Mouse (Mus musculus) cerebellum, adult 2 months (tissue): ENCODE measurements around the gene Erbb3. TPM values are rescaled to one million over a fixed set of nuclear protein-coding genes. Genes with fewer than 3 reads are reported as not detected.
"Not testable (repeated sequence)": the region's sequence is repeated elsewhere in the genome, so short reads cannot be mapped to it uniquely, and the experiment has no call there.

ENCODE experiments used
- DNase-seq, 2 experiments: peaks; one replicate each; pipeline ENCODE4 v3.0.0; 2021
- H3K27ac ChIP-seq: fragments of 200-500 bp; 2 replicates; pipeline ENCODE4 v1.5.1; 2012; ENCODE audit warnings: low read length, control low read depth, inconsistent platforms; ENCODE audit not compliant: insufficient read depth
- H3K27me3 ChIP-seq: fragments of 200-500 bp; 2 replicates; pipeline ENCODE4 v1.6.1; 2012; ENCODE audit warnings: inconsistent platforms, mild to moderate bottlenecking, low read length, moderate library complexity; ENCODE audit not compliant: control insufficient read depth, insufficient read depth
- H3K4me1 ChIP-seq: fragments of 200-500 bp; 2 replicates; pipeline ENCODE4 v1.6.1; 2011; ENCODE audit warnings: low read length; ENCODE audit not compliant: control insufficient read depth, insufficient read depth
- H3K4me3 ChIP-seq: fragments of 200-500 bp; replicated peaks from 2 replicates; pipeline ENCODE3; 2011; ENCODE audit warnings: mild to moderate bottlenecking, low read depth, low read length, control low read depth; ENCODE audit not compliant: insufficient read depth
- CTCF ChIP-seq: fragments of 200-500 bp; IDR thresholded peaks from 2 replicates; pipeline ENCODE4 v1.5.1; 2011; ENCODE audit warnings: low read depth, mild to moderate bottlenecking, control low read depth, low read length, moderate library complexity, borderline replicate concordance; ENCODE audit not compliant: insufficient read depth
- POLR2A ChIP-seq: fragments of 200-500 bp; IDR thresholded peaks from 2 replicates; pipeline ENCODE4 v1.6.1; 2011; ENCODE audit warnings: low read length, control low read depth, borderline replicate concordance; ENCODE audit not compliant: insufficient read depth
- WGBS: fragments of 180-500 bp; shearing (Covaris S2); methylation state at CpG from one replicate; pipeline ENCODE4 v1.1.7; 2018; 5-methylcytosine and 5-hydroxymethylcytosine counted together
- polyA plus RNA-seq: library from polyadenylated mRNA; depleted of rRNA; stranded (reverse); fragments of >200 nt; gene quantifications from 2 replicates; pipeline ENCODE4 v1.2.3, GENCODE M21; 2012; rRNA removed

Erbb3 gene
- polyA plus RNA-seq, result 9.4 and 11.1 TPM in 2 replicates

DNA sequence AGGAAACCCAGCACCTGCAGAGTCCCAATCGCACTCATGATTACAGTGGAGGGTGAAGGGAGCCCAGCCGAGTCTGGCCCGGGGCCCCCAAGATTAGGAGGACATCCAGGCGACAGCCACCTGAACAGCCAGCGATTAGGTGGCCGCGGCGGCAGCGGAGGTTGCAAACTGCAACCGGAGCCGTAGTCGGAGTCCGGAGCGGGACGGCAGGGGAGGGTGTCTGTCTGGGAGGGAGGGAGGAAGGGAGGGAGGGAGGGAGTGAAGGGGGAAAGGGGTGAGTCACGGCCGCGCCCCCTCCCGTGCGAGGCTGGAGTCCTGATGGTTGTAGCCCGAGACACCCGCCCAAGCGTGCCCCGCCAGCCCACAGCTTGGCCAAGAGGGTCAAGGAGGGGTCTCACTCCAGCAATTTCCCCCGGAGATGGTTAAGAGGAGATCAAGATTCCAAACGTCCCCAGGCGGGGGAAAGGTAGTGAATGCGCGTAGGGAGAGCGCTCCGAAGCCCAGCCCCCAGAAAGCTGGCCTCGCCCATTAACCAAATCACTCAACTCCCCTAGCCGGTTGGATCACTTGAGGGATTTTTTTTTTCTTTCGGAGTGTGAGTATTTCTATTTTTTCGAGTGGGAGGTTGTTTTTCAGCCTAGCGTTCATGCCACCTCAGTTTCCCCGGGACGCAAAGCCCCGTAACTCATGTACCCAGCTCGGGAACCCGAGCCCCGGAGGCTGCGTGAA lies at the start of gene Erbb3:
Gene Erbb3 (minus strand): TSS at position 189 of the 729 bp plus-strand sequence.
- WGBS, result 0% methylated on average over 42 of the region's 43 CpGs
- TF ChIP-seq POLR2A (no peak), CTCF (no peak)
- H3K27ac ChIP-seq, result no peak within 1 kb of the TSS
- DNase-seq, result peak; percentile 40 to 53
- H3K4me1 ChIP-seq, result no peaks in the 10 kb centered on the region; the same call in 1 of the 2 replicates
- H3K27me3 ChIP-seq, result 0 out of 2 replicates have a peak, but pooled peaks cover 1% of the 10 kb centered on the region
- H3K4me3 ChIP-seq, result peak within 1 kb of the TSS; percentile 56

DNA sequence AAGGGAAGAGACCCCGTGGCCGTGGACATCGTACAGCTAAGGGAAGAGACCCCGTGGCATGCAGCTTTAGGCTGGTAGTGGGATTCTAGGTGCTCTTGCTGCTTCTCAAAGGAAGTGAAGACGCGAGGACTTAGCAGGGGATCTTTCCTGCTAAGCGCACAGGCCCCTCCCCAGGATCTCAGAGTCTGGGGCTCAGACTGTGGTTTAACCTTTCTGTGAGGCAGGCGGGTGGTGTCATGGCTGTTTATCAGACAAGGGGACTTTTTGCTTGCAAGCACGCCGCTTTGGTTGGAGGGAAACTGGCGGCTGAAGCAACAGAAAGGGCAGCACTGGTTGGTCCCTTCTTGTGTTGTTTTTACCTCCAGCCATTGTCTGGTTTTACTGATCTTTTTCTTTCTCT lies 47.6 kb upstream of the Erbb3 start:
- Histone ChIP-seq H3K4me1 (no peaks in the 10 kb centered on the region), H3K27me3 (no peaks in the 10 kb centered on the region), H3K27ac (no peak overlapping the region), H3K4me3 (no peak overlapping the region)
- no peak for DNase-seq
- TF ChIP-seq CTCF, result no peak
- WGBS, result 24% methylated on average over 11 of the region's 11 CpGs

DNA sequence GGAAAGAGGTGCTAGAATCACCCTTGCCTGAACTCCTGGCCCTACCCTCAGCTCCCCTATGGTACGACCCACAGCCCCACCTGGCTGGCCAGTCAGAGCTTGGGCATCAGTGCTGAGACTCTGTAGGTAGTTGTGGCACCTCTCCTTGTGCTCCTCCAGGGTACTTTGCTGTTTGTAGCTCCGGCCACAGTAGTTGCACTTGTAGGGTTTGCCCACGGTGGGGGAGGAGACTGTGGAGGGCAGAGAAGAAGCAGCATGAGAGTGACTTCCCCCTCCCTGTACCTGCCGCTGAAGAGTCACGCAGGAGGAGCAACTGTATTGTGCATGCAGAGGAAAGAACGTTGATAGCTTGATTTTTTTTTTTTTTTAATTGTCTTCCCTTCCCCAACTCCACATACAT lies 47.1 kb upstream of the Erbb3 start:
- Histone ChIP-seq H3K27me3 (no peaks in the 10 kb centered on the region), H3K4me3 (no peak overlapping the region), H3K27ac (no peak overlapping the region), H3K4me1 (no peaks in the 10 kb centered on the region)
- 46% methylated on average over 6 of the region's 6 CpGs for WGBS
- DNase-seq, result no peak
- no peak for TF ChIP-seq POLR2A
- TF ChIP-seq CTCF, result no peak

DNA sequence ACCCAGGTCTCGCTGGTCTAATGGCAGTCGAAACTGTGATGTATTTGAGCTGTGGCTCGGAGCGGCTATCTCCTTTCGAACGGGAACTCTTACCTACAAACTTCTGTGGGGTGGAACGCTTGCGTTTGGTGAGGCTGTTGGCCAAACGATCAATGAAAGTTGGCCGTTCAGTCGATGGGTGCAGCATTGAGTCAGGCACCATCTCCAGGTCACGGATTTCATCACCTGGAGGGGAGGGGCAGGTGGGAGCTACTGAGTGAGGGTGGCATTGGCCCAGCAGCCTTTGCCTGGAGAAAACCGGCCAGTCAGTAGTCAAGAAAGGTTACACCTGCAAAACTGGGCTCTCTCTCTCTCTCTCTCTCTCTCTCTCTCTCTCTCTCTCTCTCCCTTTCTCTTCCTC lies 46.2 kb upstream of the Erbb3 start:
- DNase-seq, result no peak
- H3K4me3 ChIP-seq, result no peak overlapping the region
- H3K27me3 ChIP-seq, result no peaks in the 10 kb centered on the region
- no peaks in the 10 kb centered on the region for H3K4me1 ChIP-seq
- 95% methylated on average over 13 of the region's 13 CpGs for WGBS
- H3K27ac ChIP-seq, result no peak overlapping the region
- TF ChIP-seq POLR2A, result no peak
- no peak for TF ChIP-seq CTCF

DNA sequence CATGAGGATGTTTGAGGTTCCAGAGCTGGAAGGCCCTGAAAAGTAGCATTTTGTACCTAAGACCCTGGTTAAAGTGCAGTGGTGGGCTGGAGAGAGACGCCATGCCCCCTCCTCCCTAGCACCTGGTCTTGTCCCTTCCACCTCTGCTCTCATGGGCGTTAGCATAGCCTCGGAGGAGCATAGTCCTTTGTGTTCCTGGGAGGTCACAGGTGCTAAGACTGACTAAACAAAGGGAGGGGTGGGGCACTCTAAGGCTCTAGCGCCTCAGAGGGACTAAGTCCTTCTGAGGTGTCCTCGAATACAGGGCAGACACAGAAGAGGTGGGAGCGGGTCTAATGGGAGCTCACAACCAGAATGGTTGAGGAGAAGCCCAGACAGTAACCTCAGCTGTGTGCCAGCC lies 42.1 kb upstream of the Erbb3 start:
- WGBS, result 37% methylated on average over 6 of the region's 6 CpGs
- H3K4me1 ChIP-seq, result no peaks in the 10 kb centered on the region
- no peak for DNase-seq
- no peak overlapping the region for H3K4me3 ChIP-seq
- H3K27me3 ChIP-seq, result no peaks in the 10 kb centered on the region
- H3K27ac ChIP-seq, result no peak overlapping the region
- TF ChIP-seq POLR2A, result no peak
- no peak for TF ChIP-seq CTCF

DNA sequence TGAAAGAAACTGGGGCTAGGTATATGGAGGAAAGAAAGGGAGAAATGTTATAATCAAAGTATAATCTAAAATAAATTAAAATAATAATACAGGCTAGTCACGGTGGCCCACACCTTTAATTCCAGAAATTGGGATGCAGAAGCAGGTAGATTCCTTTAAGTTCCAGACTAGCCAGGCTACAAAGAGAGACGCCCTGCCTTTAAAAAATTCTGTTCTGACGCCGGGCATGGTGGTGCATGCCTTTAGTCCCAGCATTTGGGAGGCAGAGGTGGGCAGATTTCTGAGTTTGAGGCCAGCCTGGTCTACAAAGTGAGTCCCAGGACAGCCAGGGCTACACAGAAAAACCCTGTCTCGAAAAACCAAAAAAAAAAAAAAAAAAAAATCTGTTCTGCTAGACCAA lies 40.9 kb upstream of the Erbb3 start:
- 81% methylated on average over 5 of the region's 5 CpGs for WGBS
- not testable (repeated sequence) for H3K4me1 ChIP-seq, DNase-seq, H3K27me3 ChIP-seq, H3K27ac ChIP-seq, H3K4me3 ChIP-seq

DNA sequence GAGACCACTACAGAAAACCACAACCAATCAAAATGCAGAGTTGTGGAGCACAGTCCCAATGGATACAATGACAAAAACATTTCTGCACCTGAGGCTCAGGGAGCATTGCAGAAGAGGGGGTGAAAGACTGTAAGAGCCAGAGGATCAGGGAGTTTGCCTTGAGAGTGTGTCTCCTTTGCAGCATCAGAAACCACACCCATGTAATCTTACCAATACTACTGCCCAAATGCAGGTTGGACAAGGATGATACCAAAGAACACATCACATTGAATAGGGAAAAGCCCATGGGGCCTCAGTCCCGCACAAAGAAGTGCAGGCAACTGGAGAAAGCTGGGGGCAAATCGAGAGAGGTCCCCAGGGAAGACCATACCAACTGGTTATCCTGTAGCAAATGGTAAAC lies 40.3 kb upstream of the Erbb3 start:
- WGBS, result 66% methylated on average over 2 of the region's 2 CpGs
- Histone ChIP-seq H3K4me3 (no peak overlapping the region), H3K27ac (no peak overlapping the region), H3K4me1 (peaks cover 5% of the 10 kb centered on the region), H3K27me3 (no peaks in the 10 kb centered on the region)
- no peak for DNase-seq
- TF ChIP-seq CTCF (no peak), POLR2A (no peak)

DNA sequence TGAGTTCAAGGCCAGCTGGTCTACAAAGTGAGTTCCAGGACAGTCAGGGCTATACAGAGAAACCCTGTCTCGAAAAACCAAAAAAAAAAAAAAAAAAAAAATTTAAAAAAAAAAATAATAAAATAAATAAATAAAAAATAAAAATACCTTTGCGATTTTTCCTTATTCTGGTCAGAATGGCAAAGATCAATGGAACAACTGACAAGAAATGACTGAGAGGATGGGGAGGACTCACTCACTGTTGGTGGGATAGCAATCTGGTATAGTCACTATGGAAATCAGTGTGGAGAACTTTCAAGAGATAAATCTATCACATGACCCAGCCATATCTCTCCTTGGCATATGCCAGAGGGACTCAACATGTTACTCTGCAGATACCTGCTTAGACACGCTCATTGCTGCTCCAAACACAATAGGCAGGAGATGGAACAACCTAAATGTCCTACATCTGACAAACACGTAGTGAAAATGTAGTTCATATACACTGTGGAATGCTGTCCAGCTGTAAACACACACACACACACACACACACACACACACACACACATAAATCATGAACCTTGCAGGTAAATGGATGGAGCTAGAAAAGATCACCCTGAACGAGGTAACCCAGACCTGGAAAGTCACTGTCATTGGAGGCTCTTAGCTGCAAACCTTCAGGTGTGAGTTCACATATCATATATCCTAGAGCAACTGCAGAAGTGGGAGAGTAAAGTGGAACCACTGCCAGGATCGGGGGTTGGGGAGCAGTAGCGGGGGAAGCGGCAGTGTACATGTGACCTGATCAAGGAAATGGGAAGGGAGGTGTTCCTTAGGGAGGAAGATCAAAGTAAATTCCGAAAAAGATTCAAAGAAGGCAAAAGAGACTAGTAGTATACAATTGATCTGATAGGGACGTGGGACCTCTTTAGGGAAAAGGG lies 38.2 kb upstream of the Erbb3 start:
- WGBS, result 91% methylated on average over 10 of the region's 10 CpGs
- H3K27ac ChIP-seq, result no peak overlapping the region
- H3K4me3 ChIP-seq, result no peak overlapping the region
- H3K4me1 ChIP-seq, result peaks cover 5% of the 10 kb centered on the region
- no peaks in the 10 kb centered on the region for H3K27me3 ChIP-seq
- TF ChIP-seq CTCF (no peak), POLR2A (no peak)
- no peak for DNase-seq
